Mouse (Mus musculus): ENCODE data around the gene Mdga1. TPM values are rescaled to one million over a fixed set of nuclear protein-coding genes. Genes with fewer than 3 reads are reported as not detected.

Mdga1 gene
- polyA plus RNA-seq, 1 experiment from 2014 or later: 2.0 TPM

DNA sequence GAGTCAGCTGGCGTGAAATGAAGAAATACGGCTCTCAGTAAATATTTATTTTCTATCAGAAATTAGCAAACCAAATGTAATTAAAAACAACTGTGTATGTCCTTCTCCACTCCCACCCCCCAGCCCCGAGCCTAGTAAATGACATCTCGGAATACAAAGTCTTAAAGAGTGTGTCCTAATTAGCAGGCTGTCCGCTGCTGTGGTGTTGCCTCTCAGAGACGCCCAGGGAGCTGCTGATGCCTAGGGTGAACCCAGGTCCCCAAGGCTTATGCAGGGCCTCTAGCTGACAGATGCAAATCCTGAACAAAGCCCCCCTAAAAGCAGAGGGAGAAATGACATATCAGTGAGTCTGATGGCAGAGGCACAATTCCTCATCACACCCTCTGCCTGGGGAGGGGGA is 155.1 kb downstream of the Mdga1 start:
- WGBS (ENCODE audit: missing documents): 97% methylated on average over 6 of the region's 6 CpGs

DNA sequence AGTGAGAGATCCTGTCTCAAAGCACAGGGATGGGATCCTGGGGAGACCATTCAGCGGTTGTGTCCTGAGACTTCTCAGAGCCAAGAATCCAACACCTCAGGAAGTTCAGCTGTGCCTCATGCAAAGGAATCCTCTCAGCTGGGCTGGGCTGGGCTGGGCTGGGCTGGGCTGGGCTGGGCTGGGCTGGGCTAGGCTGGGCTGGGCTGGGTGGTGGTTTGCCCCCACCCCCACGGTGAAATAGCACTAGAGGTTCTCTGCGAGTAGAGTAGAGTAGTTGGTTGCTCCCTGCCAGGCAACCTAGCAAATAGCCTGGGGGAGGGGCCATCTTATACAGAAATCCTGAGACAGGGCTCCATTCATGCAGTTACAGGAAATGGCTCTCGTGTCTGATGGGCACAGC is 156.6 kb downstream of the Mdga1 start:
- 31% methylated on average over 3 of the region's 4 CpGs for WGBS (ENCODE audit: missing documents)
- no peaks in the 10 kb centered on the region for H3K36me3 ChIP-seq (ENCODE audit: inconsistent target)

More for the DNA sequence above, 155.1 kb downstream of the Mdga1 start:
- Histone ChIP-seq H3K79me2 (ENCODE audit: inconsistent target) (no peaks in the 10 kb centered on the region), H3K27ac (no peak overlapping the region), H3K4me3 (ENCODE audit: inconsistent target) (no peak overlapping the region), H3K36me3 (ENCODE audit: inconsistent target) (no peaks in the 10 kb centered on the region)

DNA sequence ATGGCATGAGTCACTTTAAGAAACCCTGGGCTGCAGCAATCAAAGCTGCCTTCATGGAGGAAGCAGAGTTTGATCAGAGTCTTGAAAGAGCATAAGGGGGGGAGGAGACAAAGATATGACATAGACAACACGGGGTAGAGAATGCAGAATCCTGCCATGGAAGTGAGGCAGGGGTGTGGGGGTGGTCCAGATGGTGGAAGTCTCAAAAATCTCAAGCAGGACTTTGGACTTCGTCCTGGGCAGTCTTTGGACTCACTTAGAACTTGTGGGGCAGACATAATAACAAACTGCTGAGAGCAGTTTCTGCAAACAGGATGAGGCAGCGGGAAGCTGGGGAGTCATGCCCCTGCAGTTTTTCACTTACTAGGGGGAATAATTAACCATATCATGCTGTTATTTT is 166.3 kb downstream of the Mdga1 start:
- WGBS (ENCODE audit: missing documents): 89% methylated on average over 3 of the region's 3 CpGs
- no peak overlapping the region for H3K4me3 ChIP-seq (ENCODE audit: inconsistent target)

More for the DNA sequence above, 156.6 kb downstream of the Mdga1 start:
- Histone ChIP-seq H3K4me3 (ENCODE audit: inconsistent target) (no peak overlapping the region), H3K79me2 (ENCODE audit: inconsistent target) (no peaks in the 10 kb centered on the region), H3K27ac (no peak overlapping the region)

DNA sequence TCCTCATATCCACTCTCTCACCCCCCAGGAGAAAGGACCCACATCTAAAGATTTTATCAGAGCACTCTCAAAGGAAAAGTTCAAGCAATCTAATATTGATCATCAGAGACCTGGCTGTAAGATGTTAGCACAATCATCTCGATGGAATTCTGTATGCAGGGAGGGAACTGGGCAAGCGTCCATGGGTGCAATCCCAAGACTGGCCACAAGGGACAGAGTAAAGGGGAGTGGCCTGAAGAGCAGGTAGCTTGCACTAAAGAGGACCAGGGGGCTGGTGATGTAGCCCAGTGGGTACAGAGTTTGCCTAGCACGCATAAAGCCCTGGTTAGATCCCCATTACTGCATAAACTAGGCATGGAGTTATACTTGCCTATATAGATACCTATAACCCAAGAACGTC is 168.5 kb downstream of the Mdga1 start:
- H3K36me3 ChIP-seq (ENCODE audit: inconsistent target): no peaks in the 10 kb centered on the region
- H3K4me3 ChIP-seq (ENCODE audit: inconsistent target): no peak overlapping the region
- WGBS (ENCODE audit: missing documents): 28% methylated on average over 4 of the region's 4 CpGs
- H3K27ac ChIP-seq: no peak overlapping the region
- H3K79me2 ChIP-seq (ENCODE audit: inconsistent target): no peaks in the 10 kb centered on the region

More for the DNA sequence above, 166.3 kb downstream of the Mdga1 start:
- Histone ChIP-seq H3K27ac (no peak overlapping the region), H3K36me3 (ENCODE audit: inconsistent target) (no peaks in the 10 kb centered on the region), H3K79me2 (ENCODE audit: inconsistent target) (no peaks in the 10 kb centered on the region)

DNA sequence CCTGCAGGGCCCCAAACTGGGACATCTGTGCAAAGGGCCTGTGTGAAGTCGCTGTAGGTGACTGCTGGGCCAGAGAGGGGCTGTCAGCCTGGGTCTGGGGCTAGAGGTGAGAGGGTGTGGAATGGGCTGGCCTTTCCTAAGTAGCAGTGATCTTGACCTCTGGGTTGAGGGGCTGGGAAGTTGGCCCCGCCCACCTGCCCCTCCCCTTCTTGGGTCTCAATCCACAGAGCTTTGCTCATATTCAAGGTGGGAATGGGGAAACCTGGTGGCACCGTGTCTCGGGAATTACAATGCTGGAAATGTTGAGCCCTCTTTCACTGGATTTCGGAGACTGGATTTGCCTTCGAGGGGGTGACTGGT is 169.8 kb downstream of the Mdga1 start:
- Histone ChIP-seq H3K79me2 (ENCODE audit: inconsistent target) (no peaks in the 10 kb centered on the region), H3K27ac (no peak overlapping the region), H3K36me3 (ENCODE audit: inconsistent target) (no peaks in the 10 kb centered on the region), H3K4me3 (ENCODE audit: inconsistent target) (no peak overlapping the region)
- WGBS (ENCODE audit: missing documents): 77% methylated on average over 6 of the region's 6 CpGs

DNA sequence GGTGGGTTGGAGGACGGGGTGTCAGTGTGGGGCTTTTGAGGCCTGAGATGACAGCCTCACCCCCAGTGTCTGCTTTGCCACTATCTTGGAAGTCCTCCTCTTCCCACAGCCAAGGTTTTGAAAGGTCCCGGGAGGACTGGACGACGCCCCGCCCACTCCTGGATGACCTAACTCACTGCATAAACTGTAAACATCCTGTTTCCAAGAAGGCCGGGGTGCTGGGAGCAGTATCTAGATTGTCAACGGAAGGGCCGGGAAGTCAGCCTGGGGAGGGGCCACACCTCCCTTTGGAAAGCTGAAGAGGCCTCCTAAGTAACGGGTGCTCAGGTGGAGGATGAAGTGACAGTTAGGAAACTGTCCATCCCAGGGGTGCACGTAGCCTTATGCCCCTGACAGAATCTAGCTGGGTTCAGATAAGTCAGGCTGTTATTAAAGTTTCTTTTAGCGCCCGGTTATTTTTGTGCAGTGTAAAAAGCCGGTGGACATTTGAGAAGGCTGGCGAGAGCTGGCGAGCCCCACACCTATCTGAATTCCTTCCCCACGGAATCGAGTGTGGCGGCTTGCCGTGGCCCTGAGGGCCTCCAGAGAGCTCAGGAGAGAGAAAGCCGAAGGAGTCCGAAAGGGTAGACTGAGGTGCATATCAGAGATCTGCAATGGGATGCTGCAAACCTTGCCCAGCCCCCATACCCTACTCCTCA is 170.3 kb downstream of the Mdga1 start:
- no peaks in the 10 kb centered on the region for H3K36me3 ChIP-seq (ENCODE audit: inconsistent target)
- 92% methylated on average over 20 of the region's 21 CpGs for WGBS (ENCODE audit: missing documents)
- H3K4me3 ChIP-seq (ENCODE audit: inconsistent target): no peak overlapping the region
- H3K27ac ChIP-seq: no peak overlapping the region
- H3K79me2 ChIP-seq (ENCODE audit: inconsistent target): no peaks in the 10 kb centered on the region

DNA sequence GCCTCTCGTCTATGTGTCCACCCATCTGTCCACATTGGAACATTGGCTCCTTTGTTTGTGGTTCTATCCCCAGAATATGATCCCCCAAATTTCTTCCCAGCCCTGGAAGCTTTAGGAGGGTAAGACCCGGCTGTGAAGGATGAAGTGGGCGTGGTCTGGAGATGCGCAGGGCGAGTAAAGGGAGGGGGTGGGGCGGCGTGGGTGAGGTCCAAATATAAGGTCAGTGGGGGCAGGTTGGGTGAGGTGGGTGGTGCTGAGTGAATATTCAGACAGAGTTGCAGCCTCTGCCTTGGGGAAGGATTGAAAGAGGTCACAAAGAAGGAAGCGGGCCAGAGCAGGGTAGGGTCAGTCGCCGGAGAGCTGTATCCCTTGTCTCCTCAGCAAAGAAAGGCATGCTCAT is 171.7 kb downstream of the Mdga1 start:
- no peak overlapping the region for H3K27ac ChIP-seq
- no peak overlapping the region for H3K4me3 ChIP-seq (ENCODE audit: inconsistent target)
- WGBS (ENCODE audit: missing documents): 90% methylated on average over 10 of the region's 10 CpGs
- H3K79me2 ChIP-seq (ENCODE audit: inconsistent target): no peaks in the 10 kb centered on the region
- no peaks in the 10 kb centered on the region for H3K36me3 ChIP-seq (ENCODE audit: inconsistent target)

DNA sequence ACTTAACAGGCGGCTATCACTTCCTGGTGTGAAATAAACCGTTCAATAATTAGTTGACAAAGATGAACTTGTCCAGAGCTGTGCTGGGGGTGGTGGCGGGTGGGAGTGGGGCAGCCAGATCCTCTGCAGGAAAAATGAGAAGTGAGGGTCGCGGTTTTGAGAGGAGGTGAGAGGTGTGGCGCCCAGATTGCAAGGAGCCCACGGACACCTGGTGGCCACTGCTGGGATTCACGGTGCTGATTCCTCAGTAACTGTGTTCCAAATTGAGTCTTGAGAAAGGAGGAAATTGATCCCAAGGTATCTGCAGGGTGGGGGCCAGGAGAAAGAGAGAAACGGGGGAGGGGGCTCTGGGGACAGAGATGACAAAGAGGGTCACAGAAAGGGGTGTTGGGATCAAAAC is 173.1 kb downstream of the Mdga1 start:
- H3K36me3 ChIP-seq (ENCODE audit: inconsistent target): no peaks in the 10 kb centered on the region
- WGBS (ENCODE audit: missing documents): 22% methylated on average over 9 of the region's 9 CpGs
- no peak overlapping the region for H3K4me3 ChIP-seq (ENCODE audit: inconsistent target)
- H3K79me2 ChIP-seq (ENCODE audit: inconsistent target): no peaks in the 10 kb centered on the region
- H3K27ac ChIP-seq: no peak overlapping the region

DNA sequence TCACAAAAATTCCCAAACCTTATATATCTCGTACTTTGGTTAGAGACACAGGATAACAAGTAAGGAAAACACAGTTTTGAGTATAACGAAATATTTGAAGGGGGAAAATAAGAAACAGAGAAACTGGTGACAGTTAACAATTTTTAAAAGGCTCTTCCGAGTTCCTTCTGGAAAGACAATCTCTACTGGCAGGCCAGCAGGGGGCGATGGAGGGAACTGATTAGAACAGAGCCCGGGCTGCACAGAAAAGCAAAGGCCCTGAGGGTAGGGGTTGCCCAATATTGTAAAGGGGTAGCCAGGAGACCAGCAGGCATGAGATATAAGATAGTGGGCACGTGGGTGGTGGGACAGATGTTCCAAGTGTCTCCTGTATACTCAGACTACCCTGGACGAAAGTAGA is 173.8 kb downstream of the Mdga1 start:
- Histone ChIP-seq H3K27ac (no peak overlapping the region), H3K79me2 (ENCODE audit: inconsistent target) (no peaks in the 10 kb centered on the region), H3K36me3 (ENCODE audit: inconsistent target) (no peaks in the 10 kb centered on the region), H3K4me3 (ENCODE audit: inconsistent target) (no peak overlapping the region)
- WGBS (ENCODE audit: missing documents): 10% methylated on average over 7 of the region's 7 CpGs

DNA sequence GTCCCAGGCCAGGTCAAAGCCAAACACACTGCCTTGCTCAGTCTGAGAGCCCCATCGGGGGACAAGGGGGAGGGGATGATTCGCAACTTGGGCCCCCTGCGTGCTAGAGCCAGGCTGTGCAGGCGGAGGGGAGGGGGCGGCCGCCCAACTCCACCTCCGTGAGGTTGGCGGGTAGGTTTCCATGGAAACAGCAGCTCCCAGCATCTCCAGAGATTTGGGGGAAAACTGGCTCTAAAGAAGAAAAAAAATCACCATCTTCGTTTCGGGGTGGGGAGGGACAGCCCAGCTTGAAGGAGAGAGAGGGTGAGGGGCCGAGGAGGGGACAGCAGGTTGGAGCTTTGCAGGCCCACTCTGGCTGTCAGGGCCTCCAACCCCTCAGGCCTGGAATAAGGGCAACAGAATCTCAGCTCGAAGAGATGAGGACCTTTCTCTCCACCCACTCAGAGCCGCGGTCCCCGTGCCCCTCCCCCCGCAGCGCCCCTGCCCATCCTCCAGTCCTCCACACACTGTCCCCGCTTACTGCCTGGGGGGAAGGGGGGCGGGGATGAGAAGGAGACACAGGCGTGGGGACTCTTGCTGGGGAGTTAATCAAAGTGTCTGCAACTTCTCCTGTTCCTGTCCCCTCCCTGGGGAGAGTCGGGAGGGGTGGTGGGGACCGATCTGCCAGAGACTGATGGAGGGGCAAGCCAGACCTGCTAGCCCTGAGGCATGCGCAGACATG is 174.7 kb downstream of the Mdga1 start:
- H3K4me3 ChIP-seq (ENCODE audit: inconsistent target): no peak overlapping the region
- WGBS (ENCODE audit: missing documents): 60% methylated on average over 22 of the region's 23 CpGs
- H3K79me2 ChIP-seq (ENCODE audit: inconsistent target): no peaks in the 10 kb centered on the region
- H3K27ac ChIP-seq: no peak overlapping the region
- H3K36me3 ChIP-seq (ENCODE audit: inconsistent target): no peaks in the 10 kb centered on the region

DNA sequence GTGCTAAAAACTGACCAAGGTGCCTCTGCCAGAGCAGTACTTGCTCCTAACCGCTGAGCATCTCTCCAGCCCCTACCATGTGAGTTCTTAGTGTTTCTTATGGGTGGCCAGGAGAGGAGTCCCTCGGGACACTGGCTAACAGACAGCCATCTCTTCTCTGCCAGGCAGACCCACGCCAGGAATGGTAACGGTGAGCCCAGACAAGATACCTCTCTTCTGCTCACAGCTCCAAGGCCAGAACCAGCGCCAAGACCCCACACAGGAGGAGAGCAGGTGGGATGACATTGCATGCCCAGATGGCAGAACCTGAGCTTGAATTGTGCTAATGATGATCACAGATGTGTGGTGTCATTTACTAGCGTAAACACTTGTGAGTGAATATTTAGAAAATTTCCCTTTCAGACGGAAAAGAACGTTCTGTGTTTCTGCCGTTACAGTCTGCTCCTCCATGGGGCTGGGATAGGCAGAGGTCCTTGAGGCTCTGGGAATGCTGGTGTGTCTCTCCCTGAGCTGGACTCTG is 178.3 kb downstream of the Mdga1 start:
- Histone ChIP-seq H3K36me3 (ENCODE audit: inconsistent target) (no peaks in the 10 kb centered on the region), H3K27ac (no peak overlapping the region), H3K4me3 (ENCODE audit: inconsistent target) (no peak overlapping the region), H3K79me2 (ENCODE audit: inconsistent target) (no peaks in the 10 kb centered on the region)
- 97% methylated on average over 9 of the region's 9 CpGs for WGBS (ENCODE audit: missing documents)

DNA sequence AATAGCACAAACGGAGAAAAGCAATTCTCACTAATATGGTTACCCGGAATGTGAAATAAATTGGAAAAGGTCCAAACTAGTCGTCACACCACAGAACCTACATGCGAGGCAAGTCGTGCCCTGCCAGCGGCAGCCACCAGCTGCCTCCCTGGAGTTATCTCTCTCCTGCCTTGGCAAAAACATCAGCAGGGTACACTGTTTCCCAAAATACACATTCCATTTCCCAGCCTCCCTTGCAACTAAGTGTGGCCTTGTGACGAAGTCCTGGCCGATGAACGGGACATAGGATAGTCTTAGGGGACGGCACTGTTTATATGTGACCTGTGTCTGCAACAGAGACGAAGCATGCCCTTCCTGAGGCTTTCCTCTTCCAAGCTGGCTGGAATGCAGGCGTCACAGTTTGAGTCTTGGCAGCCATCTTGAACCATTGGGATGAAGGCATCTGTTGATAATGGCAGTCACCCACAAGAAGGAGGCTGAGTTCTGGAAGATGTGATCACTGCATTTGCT is 179.6 kb downstream of the Mdga1 start:
- Histone ChIP-seq H3K4me3 (ENCODE audit: inconsistent target) (no peak overlapping the region), H3K27ac (no peak overlapping the region), H3K36me3 (ENCODE audit: inconsistent target) (no peaks in the 10 kb centered on the region), H3K79me2 (ENCODE audit: inconsistent target) (no peaks in the 10 kb centered on the region)
- WGBS (ENCODE audit: missing documents): 95% methylated on average over 12 of the region's 12 CpGs

DNA sequence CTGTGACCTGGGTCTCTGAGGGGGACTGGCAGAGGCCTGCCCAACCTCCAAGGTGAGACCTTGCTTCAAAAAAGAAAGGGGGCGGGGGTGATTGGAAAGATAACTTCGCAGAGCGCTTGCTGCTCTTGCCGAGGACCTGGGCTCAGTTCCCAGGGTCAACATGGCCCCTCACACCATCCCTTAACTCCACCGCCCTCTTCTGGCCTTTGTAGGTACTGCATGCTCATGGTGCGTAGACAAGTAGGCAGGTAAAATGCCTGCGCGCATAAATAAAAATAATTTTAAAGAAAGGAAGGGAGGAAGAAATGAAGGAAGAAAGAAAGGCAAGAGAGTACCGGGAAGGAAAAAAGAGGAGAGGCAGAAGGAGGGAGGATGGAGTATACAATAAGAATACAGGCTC is 180.2 kb downstream of the Mdga1 start:
- WGBS (ENCODE audit: missing documents): 77% methylated on average over 9 of the region's 9 CpGs

DNA sequence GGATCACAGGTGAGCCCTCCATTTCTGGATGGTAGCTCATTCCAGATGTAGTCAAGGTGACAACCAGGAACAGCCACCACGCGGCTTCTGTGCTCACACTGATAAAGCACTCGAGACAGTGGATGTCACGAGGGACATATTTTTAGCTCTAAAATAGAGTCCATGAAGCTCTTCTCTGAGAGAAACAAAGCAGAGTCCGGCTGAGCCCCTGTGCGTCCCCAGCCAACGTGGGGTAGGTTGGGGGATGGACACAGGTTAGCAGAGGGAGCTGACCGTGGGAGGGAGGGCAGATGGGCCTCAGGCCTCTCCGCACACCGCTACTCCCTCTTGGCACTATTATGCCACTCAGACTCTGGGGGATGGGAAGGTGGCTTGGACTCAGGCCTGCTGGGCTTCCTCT is 181.3 kb downstream of the Mdga1 start:
- no peaks in the 10 kb centered on the region for H3K36me3 ChIP-seq (ENCODE audit: inconsistent target)
- H3K79me2 ChIP-seq (ENCODE audit: inconsistent target): no peaks in the 10 kb centered on the region
- no peak overlapping the region for H3K27ac ChIP-seq
- WGBS (ENCODE audit: missing documents): 96% methylated on average over 10 of the region's 10 CpGs
- no peak overlapping the region for H3K4me3 ChIP-seq (ENCODE audit: inconsistent target)

More for the DNA sequence above, 180.2 kb downstream of the Mdga1 start:
- no peaks in the 10 kb centered on the region for H3K36me3 ChIP-seq (ENCODE audit: inconsistent target)
- H3K4me3 ChIP-seq (ENCODE audit: inconsistent target): no peak overlapping the region
- H3K27ac ChIP-seq: no peak overlapping the region
- H3K79me2 ChIP-seq (ENCODE audit: inconsistent target): no peaks in the 10 kb centered on the region

DNA sequence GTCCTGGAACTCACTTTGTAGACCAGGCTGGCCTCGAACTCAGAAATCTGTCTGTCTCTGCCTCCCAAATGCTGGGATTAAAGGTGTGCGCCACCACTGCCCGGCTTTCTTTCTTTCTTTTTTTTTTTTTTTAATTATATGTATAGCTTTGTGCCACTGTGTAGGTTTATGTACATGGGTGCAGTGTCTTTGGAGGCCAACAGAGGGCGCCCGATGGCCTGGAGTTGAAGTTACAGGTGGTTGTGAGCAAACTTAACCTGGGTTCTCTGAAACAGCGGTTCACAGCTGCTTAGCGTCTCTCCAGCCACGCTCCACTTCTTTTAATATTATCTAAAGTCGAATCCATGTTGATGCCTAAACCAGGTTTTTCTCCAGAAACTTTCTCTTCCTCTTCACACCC is 185.1 kb downstream of the Mdga1 start:
- H3K4me3 ChIP-seq (ENCODE audit: inconsistent target): no peak overlapping the region
- H3K27ac ChIP-seq: no peak overlapping the region
- H3K79me2 ChIP-seq (ENCODE audit: inconsistent target): no peaks in the 10 kb centered on the region
- no peaks in the 10 kb centered on the region for H3K36me3 ChIP-seq (ENCODE audit: inconsistent target)
- 82% methylated on average over 6 of the region's 9 CpGs for WGBS (ENCODE audit: missing documents)
